Mouse (Mus musculus) neural tube, embryonic 10.5 days (tissue): ENCODE data around the gene Meis1.

Experiments used
- DNase-seq: peaks from one replicate; pipeline ENCODE4 v3.0.0-alpha.2; 2017; ENCODE audit warnings: low spot score; ENCODE audit errors: extremely low spot score

Gene Meis1

DNA sequence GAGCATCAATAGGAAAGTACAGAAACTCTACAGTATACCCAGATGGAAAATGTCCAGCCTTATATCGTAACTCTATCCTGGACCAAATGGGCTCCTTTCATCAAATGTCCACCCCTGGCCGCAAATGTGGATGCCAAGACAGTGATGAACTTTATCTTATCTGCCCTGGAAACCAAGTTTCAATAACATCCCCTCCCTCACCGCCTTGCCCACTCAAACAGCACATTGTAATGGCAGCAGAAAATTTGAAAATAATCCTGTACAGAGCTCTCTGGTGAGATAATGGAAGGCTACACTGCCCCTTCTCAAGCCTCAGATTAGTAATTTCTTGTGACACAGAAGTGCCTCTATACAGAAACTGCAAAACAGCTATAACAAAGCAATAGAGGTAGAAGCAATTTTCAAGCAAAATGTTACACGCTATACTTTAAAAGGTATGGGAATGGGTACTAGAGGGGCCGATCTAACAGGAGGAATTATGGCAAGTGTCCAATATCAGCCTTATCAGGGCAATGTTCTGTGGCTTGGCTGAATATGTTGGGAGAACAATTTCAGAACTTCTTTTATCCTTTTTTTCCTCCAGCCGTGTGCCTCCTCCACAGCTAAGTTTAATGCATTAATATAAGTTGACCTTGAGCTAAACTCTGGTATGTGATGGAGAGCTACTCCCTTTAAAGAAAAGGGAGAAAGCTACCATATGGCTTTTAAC, 106.3 kb downstream of the Meis1 start:
- no peak for DNase-seq

- no peak for DNase-seq
These were observed 111.9 kb downstream of the Meis1 start for GRCm38 (mm10) chr11:18906866-18907265.

- no peak for DNase-seq
These were observed 113.4 kb downstream of the Meis1 start for GRCm38 (mm10) chr11:18905431-18905830.

GRCm38 (mm10) chr11:18904880-18905279, 113.9 kb downstream of the Meis1 start:
- DNase-seq = no peak

DNA sequence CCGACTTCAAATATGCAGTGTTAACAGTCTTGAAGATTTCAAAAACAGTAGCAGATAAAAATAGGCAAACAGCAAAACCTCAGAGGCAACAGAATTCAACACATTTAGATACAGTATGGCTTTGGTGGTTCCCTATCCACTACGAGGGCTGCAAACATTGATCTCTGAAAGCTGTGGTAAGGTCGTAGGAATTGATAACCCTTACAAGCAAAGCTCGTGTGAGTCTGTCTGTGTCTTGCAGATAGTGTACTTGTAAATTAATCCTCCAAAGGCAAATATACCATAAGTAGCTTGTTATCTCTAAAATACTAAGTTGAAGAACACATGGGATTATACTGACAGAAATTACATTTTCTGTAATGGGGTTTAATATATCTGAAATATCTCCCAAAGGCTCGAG, 114.5 kb downstream of the Meis1 start:
- DNase-seq = no peak

DNA sequence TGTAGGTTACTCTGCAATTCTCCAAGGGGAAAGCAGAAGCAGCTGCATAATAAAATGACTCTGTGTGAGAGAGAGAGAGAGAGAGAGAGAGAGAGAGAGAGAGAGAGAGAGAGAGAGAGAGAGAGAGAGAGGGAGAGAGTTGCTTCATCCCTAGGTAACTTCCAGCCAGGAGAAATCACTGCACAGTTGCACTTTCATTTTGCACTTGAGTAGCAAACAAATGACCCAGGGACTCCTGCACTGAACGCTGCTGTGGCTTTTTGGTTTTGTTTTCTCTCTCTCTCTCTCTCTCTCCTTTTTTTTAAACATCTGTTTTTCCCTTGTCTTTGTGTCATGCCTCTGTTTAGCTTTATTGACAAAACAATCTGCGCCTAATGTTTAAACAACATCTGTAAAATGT, 118.3 kb downstream of the Meis1 start:
- DNase-seq = no peak

DNA sequence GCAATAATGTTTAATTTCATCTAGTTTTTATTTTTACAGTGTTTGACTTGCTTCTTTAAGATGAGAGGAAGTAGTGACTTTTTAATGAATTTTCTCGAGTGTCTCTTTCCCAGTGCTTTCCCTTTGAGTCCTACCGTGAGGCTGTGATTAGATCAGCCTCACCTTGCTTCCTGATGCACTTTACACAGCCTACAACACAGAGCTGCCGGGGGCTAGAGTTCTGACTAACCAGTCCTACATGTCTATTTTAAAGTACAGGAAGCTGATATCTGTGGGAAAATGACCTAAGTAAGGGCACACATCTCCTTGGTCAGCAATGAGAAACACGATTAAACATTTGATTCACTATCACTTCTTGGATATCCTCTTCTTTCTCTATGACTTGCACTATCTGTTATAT, 119.9 kb downstream of the Meis1 start:
- no peak for DNase-seq

GRCm38 (mm10) chr11:18897921-18898646, 120.7 kb downstream of the Meis1 start:
- DNase-seq = no peak

- no peak for DNase-seq
These were observed 121.5 kb downstream of the Meis1 start for GRCm38 (mm10) chr11:18897250-18897649.

DNA sequence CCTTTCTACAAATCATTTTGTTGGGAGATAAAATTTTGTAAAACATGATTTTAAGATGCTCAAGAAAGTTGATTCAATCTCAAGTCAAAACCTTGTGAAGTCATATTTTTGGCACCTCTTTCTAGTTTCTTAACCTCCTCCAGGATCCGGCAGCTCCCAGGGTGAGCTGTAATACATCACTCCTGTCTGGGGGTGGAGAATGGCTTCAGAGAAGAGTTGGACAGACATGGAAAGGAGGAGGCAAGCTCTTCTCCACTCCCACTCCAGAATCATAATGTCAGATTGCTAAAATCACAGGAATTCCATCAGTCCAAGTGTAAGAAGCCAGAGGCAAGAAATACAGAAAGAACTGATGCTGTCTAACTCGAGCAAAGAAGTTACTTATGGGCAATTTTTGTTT, 126.3 kb downstream of the Meis1 start:
- DNase-seq = no peak

- no peak for DNase-seq
These were observed 129.6 kb downstream of the Meis1 start for GRCm38 (mm10) chr11:18889139-18889538.

GRCm38 (mm10) chr11:18888651-18889050, 130.1 kb downstream of the Meis1 start:
- DNase-seq = no peak

- DNase-seq = peak; percentile 64
These were observed 133.0 kb downstream of the Meis1 start for GRCm38 (mm10) chr11:18885729-18886325.

GRCm38 (mm10) chr11:18885036-18885728, 133.6 kb downstream of the Meis1 start:
- no peak for DNase-seq

GRCm38 (mm10) chr11:18883987-18884386, 134.8 kb downstream of the Meis1 start:
- DNase-seq = no peak

GRCm38 (mm10) chr11:18883507-18883881, 135.3 kb downstream of the Meis1 start:
- DNase-seq = peak; percentile 58

- no peak for DNase-seq
These were observed 135.9 kb downstream of the Meis1 start for GRCm38 (mm10) chr11:18882747-18883506.

DNA sequence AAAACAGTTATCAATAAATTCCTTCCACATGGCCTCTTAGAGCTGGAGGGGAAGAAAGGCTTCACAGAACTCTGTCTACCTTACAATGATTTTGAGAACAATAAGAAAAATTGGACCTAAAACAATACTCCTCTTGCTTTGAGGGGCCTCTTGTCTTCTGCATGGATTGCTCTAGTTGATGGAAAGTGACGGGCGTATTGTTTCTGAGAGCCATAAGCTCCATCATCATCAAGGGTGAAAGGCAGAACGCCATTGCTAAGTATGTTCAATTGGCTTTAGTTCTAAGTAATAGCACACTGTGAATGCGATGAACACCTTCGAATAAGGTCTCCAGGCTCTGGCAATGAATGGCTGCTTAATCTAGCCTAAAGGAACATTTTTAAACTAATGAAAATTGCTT, 136.5 kb downstream of the Meis1 start:
- DNase-seq = no peak

GRCm38 (mm10) chr11:18880806-18881205, 138.0 kb downstream of the Meis1 start:
- DNase-seq = no peak

DNA sequence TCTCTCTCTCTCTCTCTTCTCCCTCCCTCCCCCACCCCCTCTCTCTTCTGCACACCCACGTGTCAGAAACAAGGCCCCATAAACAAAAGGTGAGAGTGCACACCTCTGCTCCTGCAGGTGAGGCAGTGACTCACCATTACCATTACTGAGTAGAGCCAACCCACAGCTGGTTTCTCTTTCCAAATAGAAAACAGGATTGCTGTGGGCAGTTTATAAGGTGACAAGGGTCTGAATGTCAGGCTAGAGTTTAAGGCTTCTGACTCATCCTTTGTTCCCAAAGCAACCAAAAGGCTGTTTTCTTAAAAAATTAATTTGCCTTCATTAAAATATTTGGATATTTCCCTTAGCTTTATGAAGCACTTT, 139.3 kb downstream of the Meis1 start:
- DNase-seq = no peak

DNA sequence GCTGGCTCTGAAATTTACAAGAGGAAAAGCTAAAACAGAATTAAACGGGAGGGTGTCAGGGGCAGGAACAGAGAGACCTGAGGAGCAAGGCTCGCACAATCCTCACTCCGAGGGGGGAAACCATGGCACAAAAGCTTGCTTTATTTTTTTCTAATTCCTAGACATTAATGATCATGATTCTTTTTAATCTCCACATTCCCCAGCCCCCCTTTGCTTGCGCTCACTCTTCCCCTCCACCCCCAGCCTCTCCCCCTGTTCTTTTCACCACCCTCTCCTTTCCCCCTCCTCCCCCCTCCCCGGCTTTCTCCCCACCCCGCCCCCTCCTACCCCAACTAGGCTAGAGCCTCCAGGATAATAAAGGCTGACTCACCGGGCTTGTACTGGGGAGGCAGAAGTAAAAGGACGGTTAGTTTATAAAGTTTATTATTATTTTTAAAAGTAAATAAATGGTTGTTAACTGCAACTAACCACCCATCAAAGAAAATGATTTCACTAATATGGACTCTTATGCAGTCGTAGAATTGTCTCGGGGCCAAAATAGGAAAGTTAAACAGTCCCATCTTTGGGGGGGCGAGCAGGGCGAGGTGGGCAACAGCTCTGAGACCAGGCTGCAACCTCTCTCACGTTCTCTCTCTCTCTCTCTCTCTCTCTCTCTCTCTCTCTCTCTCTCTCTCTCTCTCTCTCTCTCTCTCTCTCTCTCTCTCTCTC, 139.9 kb downstream of the Meis1 start:
- DNase-seq = peak; percentile 52
